Mouse (Mus musculus) frontal cortex, postnatal 10 days (tissue): ENCODE measurements around the gene Sirt3.
"Not testable (repeated sequence)": the region's sequence is repeated elsewhere in the genome, so short reads cannot be mapped to it uniquely, and the experiment has no call there.

Experiments
- DNase-seq, 2 experiments: peaks; one replicate each; pipeline ENCODE4 v3.0.0; 2022; ENCODE audit warnings: low spot score in 2 of 2, mixed read lengths in 1 of 2

The Sirt3 gene

DNA sequence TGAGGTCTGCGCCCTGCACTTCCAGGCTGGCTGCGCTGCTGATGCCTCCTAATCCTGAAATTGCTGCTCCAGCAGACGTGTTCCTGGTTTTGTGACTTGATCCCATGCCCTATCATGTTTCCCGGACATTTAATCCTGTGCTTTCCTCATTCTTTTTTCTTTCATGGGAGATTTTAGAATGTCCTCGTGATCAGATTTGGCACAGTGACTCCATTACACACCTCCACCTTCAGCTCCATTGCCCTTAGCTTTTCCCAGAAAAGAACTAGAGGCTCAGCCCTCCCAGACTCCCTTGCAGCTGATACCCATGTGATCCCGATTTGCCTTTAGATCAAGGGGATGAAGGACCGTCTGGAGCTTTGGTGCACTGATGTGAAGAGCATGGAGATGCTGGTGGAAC lies 15.8 kb upstream of the Sirt3 start:
- DNase-seq: no peak

DNA sequence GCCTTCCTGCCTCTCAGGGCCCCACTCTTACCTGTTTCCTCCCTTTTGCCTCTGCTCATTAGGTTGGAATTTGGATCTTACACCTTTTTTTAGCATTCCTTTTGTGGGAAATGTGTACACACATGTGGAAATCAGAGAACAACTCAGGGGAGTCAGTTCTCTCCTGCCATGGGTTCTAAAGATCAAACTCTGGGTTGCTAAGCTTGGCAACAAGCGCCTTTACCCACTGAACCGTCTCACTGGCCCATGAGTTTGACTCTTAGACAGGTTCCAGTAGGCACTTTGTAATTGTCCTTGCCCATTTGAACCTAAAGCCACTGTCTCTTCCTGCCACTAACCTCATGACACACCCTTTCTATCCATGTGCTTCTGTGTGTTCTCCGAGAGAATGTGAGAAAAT lies 12.5 kb upstream of the Sirt3 start:
- no peak for DNase-seq

DNA sequence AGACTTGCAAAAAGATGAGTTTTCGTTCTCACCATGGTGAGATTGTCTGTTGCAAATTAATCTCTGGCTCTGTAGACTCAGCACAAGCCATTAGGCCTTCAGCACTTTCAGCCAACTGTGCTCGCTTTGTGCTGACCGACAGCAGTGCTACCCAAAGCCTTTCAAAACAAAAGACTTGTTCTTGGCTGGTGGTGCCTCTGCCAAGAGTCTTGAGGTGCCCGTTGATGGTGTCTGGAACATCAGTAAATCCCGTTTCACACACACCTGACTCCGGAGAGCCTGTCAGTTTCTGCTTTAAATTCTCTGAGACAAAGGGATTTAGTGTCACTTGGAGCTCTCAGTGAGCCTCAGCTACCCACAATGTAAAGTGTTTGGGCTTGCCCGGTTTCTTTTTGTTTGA lies 11.9 kb upstream of the Sirt3 start:
- no peak for DNase-seq

DNA sequence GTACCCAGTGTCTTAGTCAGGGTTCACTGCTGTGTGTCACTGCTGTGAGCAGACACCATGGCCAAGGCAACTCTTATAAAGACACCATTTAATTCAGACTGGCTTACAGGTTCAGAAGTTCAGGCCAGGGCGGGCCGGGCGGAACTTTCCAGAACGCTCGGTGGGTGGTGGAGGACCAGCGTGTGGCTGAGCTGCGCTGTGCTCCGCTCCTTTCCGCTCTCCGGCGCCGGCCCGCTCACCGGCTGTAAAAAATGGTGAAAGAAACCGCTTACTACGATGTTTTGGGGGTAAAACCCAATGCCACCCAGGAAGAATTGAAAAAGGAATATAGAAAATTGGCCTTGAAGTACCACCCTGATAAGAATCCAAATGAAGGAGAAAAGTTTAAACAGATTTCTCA lies 8.5 kb upstream of the Sirt3 start:
- not testable (repeated sequence) for DNase-seq

DNA sequence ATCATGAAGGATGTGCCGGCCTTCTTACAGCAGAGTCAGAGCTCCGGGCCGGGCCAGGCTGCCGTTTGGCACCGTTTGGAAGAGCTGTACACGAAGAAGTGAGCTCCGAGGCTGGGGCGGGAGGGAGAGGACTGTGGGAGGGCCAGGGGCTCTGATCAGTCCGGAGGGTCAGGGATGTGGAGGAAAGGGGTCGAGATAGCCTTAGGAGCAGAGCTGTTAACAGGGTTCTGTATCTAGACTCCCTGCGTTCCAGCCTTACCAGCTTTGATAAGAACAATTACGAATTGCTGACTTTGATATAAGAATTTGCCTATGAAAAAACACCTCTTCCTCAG lies 327 bp upstream of the Sirt3 start:
- DNase-seq: no peak

DNA sequence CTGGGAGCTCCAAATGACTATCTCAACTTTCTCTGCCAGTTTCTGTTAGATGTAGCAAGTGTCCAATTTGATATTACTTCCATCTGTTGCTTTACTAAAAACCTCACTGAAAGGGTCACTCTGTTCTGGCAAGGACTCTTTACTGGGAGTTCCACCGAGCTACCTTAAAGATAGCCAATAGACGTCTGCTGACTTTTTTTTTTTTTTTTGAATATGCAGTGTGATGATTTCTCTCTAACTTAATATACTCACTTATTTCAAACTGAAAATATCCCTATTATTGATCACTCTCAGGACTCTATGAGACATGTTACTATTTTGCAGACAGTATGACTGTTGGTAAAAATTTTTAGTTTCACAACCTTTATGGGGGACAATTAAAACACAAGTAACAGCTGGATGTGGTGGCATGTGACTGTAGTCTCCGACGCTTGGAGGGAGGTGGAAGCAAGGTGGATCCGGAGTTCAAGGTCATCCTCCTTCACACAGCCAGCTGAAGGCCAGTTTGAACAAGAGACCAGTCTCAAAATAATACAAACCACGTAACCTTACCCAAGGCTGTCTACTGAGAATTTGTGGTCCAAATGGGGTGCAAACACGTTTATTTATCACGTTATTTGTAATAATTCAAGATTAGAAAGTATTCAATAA lies 1.1 kb downstream of the Sirt3 start:
- no peak for DNase-seq

DNA sequence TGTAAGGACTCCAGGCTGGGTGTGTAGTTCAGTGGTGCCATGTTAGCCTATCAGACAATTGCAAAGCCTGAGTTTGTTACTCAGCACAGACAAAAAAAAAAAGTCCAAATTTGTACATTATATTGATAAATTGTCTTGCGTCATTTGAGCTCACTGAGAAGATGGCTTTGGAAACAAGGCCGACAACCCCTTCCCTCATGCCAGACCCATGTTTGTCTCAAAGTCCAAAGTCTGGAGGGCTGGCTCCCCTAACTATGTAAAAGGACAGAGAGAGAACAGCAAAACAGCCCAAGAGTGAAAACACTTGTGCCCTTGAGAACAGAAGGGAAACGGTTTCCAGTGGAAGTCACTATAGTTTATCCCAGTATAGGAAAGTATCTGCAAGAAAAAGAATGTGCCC lies 1.7 kb downstream of the Sirt3 start:
- no peak for DNase-seq

DNA sequence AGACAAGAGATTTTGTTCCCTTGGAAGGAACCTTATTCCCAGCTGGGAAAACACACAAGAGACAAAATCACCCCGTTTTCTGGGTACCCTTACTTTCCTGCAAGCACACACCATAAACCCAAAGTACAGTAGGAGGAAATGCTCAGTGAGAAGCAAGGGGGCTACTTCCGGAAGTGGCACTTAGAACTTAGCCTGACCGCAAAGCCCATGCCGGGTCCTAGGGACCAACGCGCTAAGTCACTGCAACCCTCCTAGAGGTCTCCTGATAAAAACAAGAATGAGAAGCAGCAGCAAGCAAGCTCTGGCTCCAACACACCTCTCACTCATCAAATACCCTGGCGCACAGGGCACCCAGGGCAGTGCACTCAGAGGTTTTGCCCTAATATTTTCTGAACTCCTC lies 2.8 kb downstream of the Sirt3 start:
- DNase-seq: no peak

DNA sequence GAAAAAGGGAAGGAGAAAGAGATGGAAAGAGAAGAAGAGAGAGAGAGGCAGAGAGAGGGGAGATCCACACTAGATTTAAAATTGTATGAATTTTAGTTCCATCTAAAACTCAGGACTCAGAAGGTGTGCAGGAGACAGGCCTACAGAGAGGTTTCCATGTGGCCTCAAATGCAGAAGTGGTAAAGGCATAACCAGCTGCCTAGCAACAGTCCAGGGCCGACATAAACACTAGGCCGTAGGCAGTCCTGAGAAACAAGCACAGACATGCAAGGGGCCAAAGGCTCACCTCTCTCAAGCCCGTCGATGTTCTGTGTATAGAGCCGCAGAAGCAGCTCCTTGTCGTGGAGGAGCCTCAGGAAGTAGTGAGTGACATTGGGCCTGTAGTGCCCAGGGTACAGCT lies 4.7 kb downstream of the Sirt3 start:
- no peak for DNase-seq

DNA sequence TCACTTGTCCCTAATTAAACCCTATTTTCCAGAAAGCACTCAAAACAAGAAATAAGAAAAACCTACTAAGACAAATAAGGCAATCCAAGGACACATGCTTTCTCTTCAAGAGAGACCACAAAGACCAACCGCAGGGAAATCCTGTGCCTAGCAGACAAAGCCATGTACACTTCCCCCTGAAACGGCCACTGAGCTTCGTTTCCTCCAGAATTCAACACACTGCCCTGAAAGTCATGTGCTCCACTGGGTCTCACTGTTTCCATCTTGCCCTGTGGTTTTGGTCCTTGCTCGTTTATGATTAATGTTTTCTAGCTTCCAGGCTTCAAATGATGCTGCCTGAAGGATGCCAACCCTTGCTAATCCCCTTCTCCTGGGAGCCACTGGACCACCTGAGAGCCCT lies 7.9 kb downstream of the Sirt3 start:
- no peak for DNase-seq

DNA sequence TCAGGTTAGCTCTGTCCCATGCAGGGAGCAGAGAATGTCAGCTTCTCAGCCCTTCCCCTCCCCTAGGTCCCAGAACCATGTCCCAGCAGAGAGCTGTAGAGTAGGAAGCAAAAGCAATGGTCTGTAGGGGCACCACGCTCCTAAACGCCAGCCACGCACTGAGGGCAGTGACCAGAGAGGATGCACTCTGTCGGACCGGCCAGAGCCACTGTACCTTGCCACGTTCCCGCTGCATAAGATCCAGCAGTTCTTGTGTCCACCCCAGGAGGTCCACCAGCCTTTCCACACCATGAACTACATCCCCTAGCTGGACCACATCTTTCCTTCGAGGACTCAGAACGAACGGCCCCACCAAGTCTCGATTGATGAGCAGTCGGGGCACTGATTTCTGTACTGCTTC lies 17.3 kb downstream of the Sirt3 start:
- DNase-seq: no peak

DNA sequence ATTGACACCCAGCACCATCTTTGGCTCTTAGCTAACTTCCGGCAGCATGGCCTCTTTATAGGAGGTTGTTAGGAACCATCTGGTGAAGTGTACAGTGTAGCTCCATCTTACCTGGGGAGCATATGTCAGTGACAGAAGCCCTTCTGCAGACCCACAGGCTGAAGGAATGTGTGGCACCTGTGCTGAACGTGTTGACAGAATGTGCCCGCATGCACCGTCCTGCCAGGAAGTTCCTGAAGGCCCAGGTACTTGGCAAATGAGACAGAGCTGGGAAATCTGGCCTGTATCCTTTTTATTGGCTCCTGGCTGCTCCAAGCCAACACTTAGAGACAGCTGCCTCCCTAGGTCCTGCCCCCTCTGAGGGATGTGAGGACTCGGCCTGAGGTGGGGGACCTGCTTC lies 21.4 kb downstream of the Sirt3 start:
- no peak for DNase-seq

DNA sequence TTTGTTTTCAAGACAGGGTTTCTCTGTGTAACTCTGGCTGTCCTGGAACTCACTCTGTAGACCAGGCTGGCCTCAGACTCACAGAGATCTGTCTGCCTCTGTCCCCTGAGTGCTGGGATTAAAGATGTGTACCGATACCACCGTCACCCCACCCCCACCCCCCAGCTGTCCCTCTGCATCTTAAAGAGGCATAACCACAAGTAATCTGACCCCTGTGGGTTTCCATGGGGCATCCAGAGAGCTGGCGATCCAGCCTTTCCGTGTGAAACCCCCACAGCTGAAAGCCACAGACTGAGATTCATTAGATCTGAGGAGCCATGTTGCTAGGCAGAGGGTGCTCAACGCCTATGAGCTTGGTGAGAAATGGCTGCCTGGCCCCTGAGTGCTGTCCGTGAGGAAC lies 22.1 kb downstream of the Sirt3 start:
- no peak for DNase-seq

DNA sequence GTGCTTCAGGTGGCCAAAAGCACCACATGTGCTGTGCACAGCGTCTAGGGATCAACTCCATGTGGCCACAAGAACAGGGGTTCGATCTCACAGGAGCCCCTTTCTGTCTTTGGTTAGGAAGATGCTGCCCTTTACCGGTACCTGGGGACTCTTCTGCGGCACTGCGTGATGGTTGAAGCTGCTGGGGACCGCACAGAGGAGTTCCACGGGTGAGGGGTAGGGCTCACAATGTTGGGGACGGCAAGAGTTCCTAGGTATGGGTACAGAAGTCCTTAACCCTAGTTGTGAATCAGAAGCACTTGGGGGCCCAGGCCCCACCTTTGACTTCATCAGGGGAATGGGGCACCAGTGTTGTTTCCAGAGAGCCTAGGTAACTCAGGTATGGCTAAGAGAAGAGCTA lies 23.4 kb downstream of the Sirt3 start:
- no peak for DNase-seq

DNA sequence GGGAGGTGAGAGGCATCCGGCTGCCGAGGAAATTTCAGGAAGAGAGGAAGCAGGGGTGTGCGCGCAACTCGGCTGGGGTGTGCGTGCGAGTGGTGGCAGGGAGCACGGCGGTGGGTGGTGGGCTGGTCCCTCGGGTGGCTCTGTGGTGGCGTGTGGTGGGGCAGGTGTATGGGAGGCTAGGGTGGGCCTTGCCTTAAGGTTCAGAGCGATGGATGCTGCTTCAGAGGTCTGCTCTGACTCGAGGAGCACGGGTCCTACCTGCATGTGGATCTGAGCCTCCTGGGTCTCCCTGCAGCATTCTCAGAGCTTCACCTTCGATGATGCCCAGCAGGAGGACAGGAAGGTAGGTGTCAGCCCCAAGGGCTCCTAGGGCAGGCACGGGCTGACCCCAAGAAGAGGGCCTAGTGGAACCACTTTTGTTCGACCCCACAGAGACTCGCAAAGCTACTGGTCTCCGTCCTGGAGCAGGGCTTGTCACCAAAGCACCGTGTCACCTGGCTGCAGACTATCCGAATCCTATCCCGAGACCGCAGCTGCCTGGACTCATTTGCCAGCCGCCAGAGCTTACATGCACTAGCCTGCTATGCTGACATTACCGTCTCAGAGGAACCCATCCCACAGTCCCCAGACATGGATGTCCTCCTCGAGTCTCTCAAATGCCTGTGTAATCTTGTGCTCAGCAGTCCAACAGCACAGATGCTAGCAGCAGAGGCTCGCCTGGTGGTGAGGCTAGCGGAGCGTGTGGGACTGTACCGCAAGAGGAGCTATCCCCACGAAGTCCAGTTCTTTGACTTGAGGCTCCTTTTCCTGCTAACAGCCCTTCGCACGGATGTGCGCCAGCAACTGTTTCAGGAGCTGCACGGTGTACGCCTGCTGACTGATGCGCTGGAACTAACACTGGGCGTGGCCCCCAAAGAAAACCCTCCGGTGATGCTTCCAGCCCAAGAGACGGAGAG lies 24.3 kb downstream of the Sirt3 start, which contains the start of gene Bet1l:
Gene Bet1l, minus strand, starts transcription at position 28 of the 956 bp plus-strand sequence.
- DNase-seq: no peak

DNA sequence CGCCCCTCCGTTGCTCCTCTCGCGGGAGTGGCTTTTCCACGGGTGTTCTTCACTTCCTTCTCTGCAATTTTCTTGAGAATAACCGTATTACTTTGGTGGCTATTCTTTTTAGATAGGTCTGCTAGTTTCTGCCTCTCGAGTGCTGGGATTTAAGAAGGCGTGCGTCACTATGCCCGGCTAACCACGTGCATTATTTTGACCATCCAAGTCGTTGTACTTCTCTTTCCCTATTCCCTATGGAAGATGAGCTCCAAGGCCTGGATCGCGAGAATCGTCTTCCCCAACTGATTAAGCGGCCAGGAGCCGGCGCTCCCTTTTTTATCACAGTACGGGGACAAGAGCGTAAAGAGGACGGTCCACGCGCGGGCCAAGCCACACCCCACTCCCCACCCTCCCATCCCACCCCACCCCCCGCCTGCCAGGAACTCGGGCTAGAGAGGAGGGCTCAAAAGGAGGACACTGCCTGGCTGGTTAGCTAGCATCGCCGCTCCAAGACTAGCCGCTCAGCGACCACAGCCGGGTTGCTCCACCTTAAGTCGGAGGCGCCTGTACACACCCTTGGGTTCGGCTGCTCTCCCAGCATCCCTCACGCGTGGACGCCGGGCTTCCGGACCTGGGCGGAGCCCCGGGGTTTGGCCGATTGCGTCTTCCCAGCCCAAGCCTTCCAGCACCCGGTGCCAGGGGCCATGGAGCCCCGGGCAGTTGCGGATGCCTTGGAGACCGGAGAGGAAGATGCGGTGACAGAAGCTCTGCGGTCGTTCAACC lies 25.1 kb downstream of the Sirt3 start, which contains the start of gene Ric8a:
Gene Ric8a, plus strand, starts transcription at position 173 of the 765 bp plus-strand sequence.
- DNase-seq: peak; percentile 78 to 86

DNA sequence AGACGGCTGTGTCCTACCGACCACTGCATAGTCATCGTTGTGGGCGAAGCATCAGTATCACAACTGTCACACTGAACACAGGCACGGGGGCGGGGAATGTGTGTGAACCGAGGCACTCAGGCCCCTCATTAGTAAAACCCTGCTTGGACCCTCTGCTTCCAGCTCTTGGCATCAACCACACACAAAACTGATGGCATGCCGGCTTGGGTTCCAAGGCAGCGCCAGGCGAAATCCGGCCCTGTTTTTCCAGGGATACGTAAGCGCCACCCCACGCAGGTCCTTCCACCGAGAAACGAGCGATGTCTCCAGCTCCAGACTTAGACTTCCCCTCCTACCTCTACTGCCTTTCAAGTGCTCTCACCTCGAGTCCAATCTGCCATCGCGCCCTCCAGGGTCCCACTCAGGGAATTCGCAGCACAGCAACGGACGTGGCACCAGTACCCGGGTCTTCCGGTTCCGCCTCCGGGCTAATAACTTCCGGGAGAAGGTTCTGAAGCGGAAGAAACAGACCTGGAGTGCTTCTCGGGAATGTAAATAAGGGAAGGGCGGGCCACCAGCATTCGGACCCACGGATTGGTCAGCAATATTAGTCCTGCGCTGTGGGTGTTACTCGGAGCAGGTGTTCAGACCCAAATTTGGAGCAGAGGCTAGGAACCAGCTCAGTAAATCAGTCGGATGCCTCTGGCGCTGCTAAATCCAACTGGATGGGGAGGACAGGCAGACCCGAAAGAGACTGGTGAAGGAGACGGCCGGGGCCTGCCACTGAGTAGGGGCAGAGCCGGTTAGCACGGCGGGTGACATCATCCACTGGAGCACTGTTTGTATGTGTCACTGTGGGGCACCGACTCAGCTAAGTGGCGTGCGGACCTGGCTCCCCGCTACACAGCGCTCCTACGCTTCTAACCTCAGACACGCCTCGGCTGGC lies 26.0 kb downstream of the Sirt3 start, which contains the start of gene Gm45785:
Gene Gm45785, minus strand, starts transcription at position 472 of the 925 bp plus-strand sequence.
- peak; percentile 75 to 76 for DNase-seq

DNA sequence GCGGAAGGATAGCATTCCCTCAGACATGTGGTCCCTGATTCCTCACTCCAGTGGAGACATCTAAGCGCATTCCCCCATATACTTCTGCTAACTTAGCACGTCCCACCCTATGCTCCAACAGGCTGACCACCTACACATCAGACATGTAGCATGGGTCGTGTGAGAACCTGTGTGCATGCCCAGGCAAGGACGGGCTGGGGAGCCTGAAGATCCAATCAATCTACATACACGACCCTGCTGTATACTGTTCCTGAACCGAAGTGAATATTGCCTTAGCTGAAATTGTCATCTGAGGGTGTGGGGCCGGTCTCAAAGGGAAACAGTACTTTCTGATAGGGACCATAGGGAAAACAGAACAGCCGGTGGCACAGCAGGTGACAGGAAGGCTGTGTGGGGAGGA lies 26.9 kb downstream of the Sirt3 start:
- DNase-seq: no peak

DNA sequence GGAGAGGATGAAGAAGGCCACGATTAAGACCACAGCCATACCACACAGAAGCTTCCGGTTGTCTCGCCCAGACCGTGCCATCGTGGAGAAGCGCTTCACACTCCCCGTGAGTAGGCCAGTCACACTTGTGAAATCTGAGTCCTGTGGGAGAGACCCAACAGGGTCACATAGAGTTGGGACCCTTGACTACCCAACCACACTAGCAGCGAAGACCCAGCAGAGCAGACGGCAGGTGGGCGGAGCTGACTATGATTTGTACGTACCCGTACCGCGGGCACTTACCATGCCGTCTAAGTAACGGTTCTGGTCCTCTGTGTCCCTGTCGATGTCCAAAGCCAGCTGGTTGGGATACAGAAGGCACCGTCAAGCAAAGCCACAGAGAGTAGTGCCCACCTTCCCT lies 27.6 kb downstream of the Sirt3 start:
- DNase-seq: no peak

DNA sequence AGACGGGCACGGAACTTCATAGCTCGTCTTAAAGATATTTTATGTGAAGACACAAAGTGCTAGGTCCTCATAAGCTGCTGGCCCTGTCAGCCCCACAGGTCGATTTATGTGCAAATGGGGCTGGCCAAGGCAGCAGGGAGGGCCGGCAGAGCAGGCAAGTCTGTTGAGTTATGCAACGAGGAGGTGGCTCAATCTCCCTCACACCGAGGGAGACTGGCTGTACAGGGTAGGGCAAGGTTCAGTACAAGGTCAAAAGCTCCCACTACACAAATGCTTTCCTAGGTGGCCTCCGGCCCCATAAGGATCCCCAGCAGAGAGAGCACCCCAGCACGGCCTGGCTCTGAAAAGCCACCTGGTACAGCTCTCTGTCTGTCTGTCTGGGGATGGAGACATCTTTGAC lies 28.7 kb downstream of the Sirt3 start:
- DNase-seq: no peak

DNA sequence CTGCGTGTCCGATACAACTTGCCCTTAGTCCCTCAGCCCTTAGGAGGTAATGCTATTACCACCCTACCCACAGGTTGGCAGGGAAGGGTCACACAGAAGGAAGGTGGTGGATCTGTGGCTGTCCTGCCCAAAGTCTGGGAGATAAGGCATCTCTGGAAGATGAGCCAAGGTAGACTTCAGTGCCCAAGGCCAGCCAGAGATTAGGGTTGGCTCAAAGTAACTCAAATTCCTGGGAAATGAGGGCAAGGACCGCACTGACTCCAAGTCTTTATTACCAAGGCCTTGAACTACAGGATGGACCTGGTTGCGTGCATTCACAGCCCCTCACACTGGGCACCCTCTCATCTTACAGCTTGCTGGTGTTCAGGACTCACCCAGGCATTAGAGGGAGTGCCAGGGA lies 30.2 kb downstream of the Sirt3 start:
- DNase-seq: no peak
